Mouse (Mus musculus) neural tube, embryonic 10.5 days (tissue): ENCODE results near the gene Tmcc3.

Experiments used
- DNase-seq: peaks from one replicate; pipeline ENCODE4 v3.0.0-alpha.2; 2017; ENCODE audit warnings: low spot score; ENCODE audit errors: extremely low spot score

Tmcc3 gene

GRCm38 (mm10) chr10:94625606-94626005 is 313.9 kb downstream of the Tmcc3 start:
- DNase-seq, result no peak

- no peak for DNase-seq
Observed at GRCm38 (mm10) chr10:94630771-94631280, 319.1 kb downstream of the Tmcc3 start.

GRCm38 (mm10) chr10:94631541-94632113 is 319.9 kb downstream of the Tmcc3 start:
- no peak for DNase-seq

GRCm38 (mm10) chr10:94632245-94632644 is 320.5 kb downstream of the Tmcc3 start:
- DNase-seq, result no peak

GRCm38 (mm10) chr10:94638599-94638998 is 326.9 kb downstream of the Tmcc3 start:
- DNase-seq, result no peak

GRCm38 (mm10) chr10:94639281-94639680 is 327.5 kb downstream of the Tmcc3 start:
- DNase-seq, result no peak

- no peak for DNase-seq
Observed at GRCm38 (mm10) chr10:94640067-94640466, 328.3 kb downstream of the Tmcc3 start.
